Mouse (Mus musculus) kidney, postnatal 0 days (tissue): ENCODE data around the gene St8sia2. TPM values are rescaled to one million over a fixed set of nuclear protein-coding genes. Genes with fewer than 3 reads are reported as not detected.

ENCODE experiments used
- ATAC-seq: fragments of 200-750 bp; cut with Nextera tagmentation; replicated peaks from 2 replicates; pipeline ENCODE4 v1.8.0; 2017; ENCODE audit warnings: low read depth, moderate number of reproducible peaks, moderate TSS enrichment, moderate library complexity; ENCODE audit not compliant: low FRiP score
- DNase-seq: peaks from one replicate; pipeline ENCODE4 v3.0.0-alpha.2; 2016; ENCODE audit warnings: low spot score
- H3K27ac ChIP-seq: fragments of 300-500 bp; sonication (generic); 2 replicates; pipeline ENCODE4 v1.5.1; 2014; ENCODE audit warnings: mild to moderate bottlenecking
- H3K27me3 ChIP-seq: fragments of 300-500 bp; sonication (generic); 2 replicates; pipeline ENCODE4 v1.6.1; 2014; ENCODE audit warnings: low read length, mixed read lengths; ENCODE audit not compliant: insufficient read depth
- H3K36me3 ChIP-seq: fragments of 300-500 bp; sonication (generic); 2 replicates; pipeline ENCODE4 v1.6.1; 2014; ENCODE audit warnings: low read length, mixed read lengths; ENCODE audit not compliant: insufficient read depth
- H3K4me1 ChIP-seq: fragments of 300-500 bp; sonication (generic); replicated peaks from 2 replicates; pipeline ENCODE4 v1.6.1; 2014; ENCODE audit warnings: antibody characterized with exemption, low read length, mixed read lengths; ENCODE audit not compliant: insufficient read depth
- H3K4me2 ChIP-seq: fragments of 300-500 bp; sonication (generic); 2 replicates; pipeline ENCODE4 v1.6.1; 2014; ENCODE audit warnings: mild to moderate bottlenecking, low read length, moderate library complexity, mixed read lengths
- H3K4me3 ChIP-seq: fragments of 300-500 bp; sonication (generic); replicated peaks from 2 replicates; pipeline ENCODE4 v1.5.1; 2014; ENCODE audit warnings: low read depth, low read length
- H3K9ac ChIP-seq: fragments of 300-500 bp; sonication (generic); 2 replicates; pipeline ENCODE4 v1.6.1; 2014; ENCODE audit warnings: low read depth, low read length
- H3K9me3 ChIP-seq: fragments of 300-500 bp; sonication (generic); replicated peaks from 2 replicates; pipeline ENCODE4 v1.6.1; 2016; ENCODE audit warnings: low read length, inconsistent platforms, mixed read lengths
- CTCF ChIP-seq: IDR thresholded peaks from 2 replicates; pipeline ENCODE4 v1.5.1; 2016; ENCODE audit warnings: antibody characterized with exemption, low read depth, mild to moderate bottlenecking, moderate library complexity
- WGBS: fragments of 180-500 bp; shearing (Covaris S2); extraction: QIAGEN DNeasy Blood & Tissue Kit; methylation state at CpG from one replicate; pipeline ENCODE4 v1.1.7; 2014; 5-methylcytosine and 5-hydroxymethylcytosine counted together
- polyA plus RNA-seq: library from polyadenylated mRNA; unstranded; fragments of >200 nt; fragmentation: Nextera tagmentation; extraction: Ambion mirVana; gene quantifications from 2 replicates; pipeline ENCODE4 v1.2.1, GENCODE M21; 2015

Gene St8sia2
- polyA plus RNA-seq, 1 experiment from 2014 or later = 5.1 TPM

DNA sequence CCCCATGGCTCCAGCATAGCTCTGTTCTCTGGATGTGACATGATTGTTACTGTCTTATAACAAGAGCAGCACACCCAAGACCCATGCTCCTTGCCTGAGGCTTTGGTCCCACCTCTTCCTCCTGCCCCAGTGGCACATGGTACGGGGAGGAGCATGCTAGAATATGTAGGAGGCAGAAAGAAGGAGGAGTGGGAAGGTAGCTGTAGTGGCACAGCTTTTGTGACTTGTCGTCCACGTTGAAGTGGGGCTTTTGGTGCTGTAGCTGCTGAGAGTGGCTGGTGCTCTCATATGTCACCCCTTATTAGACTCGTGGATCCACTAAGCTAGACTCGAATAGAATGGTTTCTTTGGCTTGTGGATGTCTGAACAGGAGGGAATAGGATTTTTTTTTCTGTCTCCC is 121.7 kb downstream of the St8sia2 start:
- Histone ChIP-seq H3K9me3 (no peaks in the 10 kb centered on the region), H3K9ac (no peak overlapping the region), H3K4me2 (no peak overlapping the region), H3K27me3 (no peaks in the 10 kb centered on the region), H3K36me3 (no peaks in the 10 kb centered on the region), H3K4me3 (no peak overlapping the region), H3K27ac (no peak overlapping the region), H3K4me1 (no peaks in the 10 kb centered on the region)
- WGBS = 91% methylated on average over 5 of the region's 5 CpGs
- ATAC-seq (no peak), DNase-seq (no peak)
- TF ChIP-seq CTCF = no peak

DNA sequence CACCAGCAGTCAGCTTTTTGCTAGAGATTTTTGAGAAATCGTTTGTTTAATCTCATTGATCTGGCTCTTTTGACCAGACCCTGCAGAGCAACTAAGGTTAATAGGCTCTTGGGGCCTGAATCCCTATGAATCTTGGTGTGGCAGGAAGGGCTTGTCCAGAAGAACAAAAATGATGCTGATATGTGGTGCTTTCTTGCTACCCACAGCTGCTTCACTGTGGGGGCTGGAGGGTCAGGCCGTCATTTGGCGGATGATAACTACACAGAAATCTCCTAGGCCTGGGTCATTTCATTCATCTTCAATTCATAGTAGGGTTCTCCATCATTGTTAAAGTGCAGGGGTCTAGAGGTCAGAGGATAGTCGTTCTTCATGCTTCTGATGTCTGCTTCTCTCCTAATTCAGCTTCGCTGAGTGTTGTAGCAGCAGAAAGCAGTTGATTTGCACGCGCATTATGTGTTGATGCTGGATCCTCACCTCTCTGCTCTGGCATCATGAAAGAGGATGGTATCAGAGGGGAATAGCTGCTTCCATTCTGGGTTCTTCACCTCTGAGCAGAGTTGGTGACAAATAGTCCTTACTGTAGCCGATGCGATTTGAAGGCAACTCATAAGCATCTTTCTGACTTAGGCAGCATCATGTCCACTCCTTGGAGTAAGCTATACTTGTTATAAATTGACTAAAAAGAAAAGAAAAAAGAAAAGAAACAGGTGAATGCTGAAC is 122.4 kb downstream of the St8sia2 start:
- ATAC-seq (no peak), DNase-seq (no peak)
- no peaks in the 10 kb centered on the region for H3K9me3 ChIP-seq
- WGBS = 84% methylated on average over 9 of the region's 9 CpGs
- no peak overlapping the region for H3K27ac ChIP-seq
- H3K36me3 ChIP-seq = no peaks in the 10 kb centered on the region
- H3K4me3 ChIP-seq = no peak overlapping the region
- no peaks in the 10 kb centered on the region for H3K27me3 ChIP-seq
- no peak for TF ChIP-seq CTCF
- no peak overlapping the region for H3K4me2 ChIP-seq
- no peak overlapping the region for H3K9ac ChIP-seq
- no peaks in the 10 kb centered on the region for H3K4me1 ChIP-seq

DNA sequence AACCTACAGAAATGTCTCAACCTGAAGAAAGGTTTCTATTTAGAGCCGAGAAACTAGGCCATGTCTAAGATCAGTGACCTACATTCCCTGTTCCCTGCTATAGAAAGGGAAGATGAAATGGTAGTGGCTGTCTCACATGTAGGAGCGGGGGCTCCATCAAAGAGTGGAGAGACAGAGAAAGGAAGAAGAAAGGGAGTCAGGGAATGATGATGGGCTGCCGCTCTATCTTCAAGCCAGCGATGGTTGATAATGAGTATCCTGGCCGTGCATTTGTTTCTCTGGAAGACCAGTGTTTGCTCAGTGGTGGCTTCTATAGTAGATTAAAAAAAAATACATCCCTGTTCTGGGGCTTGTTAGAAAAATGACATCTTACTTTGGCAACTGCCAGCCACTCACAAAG is 123.0 kb downstream of the St8sia2 start:
- Histone ChIP-seq H3K9ac (no peak overlapping the region), H3K4me1 (no peaks in the 10 kb centered on the region), H3K27ac (no peak overlapping the region), H3K4me3 (no peak overlapping the region), H3K36me3 (no peaks in the 10 kb centered on the region), H3K27me3 (no peaks in the 10 kb centered on the region), H3K4me2 (no peak overlapping the region), H3K9me3 (no peaks in the 10 kb centered on the region)
- 95% methylated on average over 5 of the region's 5 CpGs for WGBS
- DNase-seq (no peak), ATAC-seq (no peak)
- TF ChIP-seq CTCF = no peak
